12 mouse cellular contexts compared by ENCODE assay signal in genomic region chr19:40998469-40999170, GRCm38 (mm10). TPM values are rescaled to one million over a fixed set of nuclear protein-coding genes. Genes with fewer than 3 reads are reported as not detected.
A peak's percentile ranks its signal among the peaks of the same experiment; 100 is the strongest.
DNase-seq lines count a peak whose midpoint lies in the region; ATAC-seq lines count a peak whose summit lies in the region.
"Had no signal": no experiment of that assay in that cellular context is flagged by ENCODE, and none has a peak within 500 bp of the region (broad histone marks: within the 10 kb centered on the region; RNA-seq: fewer than 3 reads in every experiment).

No protein-coding gene starts in this region.

- peak overlapping the region; percentile 26; the same call in 1 of the 2 replicates for H3K27ac ChIP-seq in brown adipose tissue, adult 24 weeks (replicated peaks; ENCODE audit: low read depth, low read length)

- intact Hi-C loops in left cerebral cortex, postnatal 4 days (cut with DNase I) = no loop called here

- no peak overlapping the region for H3K4me3 ChIP-seq in brown adipose tissue, adult 24 weeks (ENCODE audit: insufficient read depth, low read depth, low read length)

- ATAC-seq in megakaryocyte, adult 5-6 weeks (ENCODE audit: poor library complexity, severe bottlenecking) = peak; percentile 53
- ATAC-seq: midbrain, embryonic 16.5 days had no signal

- H3K4me1 ChIP-seq in brown adipose tissue, adult 24 weeks (ENCODE audit: control insufficient read depth, insufficient read depth, insufficient read length, low read length) = no peaks in the 10 kb centered on the region

- peak; percentile 35 for DNase-seq in layer of hippocampus, adult 9-11 months
- no peak for DNase-seq in layer of hippocampus, adult 11-12 months (ENCODE audit: low spot score)
- peak; percentile 50 to 84 for DNase-seq in kidney, postnatal 25 days
- no peak for DNase-seq in frontal cortex, postnatal 10 days (ENCODE audit: low spot score in 2 of 2)
- no peak for DNase-seq in adrenal gland, adult 2 months
- no peak for DNase-seq in left cerebral cortex, postnatal 4 days
- DNase-seq: adrenal gland, postnatal 14 days; embryo, embryonic 11 days had no signal

RNA-seq across cellular contexts. Expression of gene Blnk, which starts 4.3 kb away (rescaled TPM):
- 1.9 and 2.2 TPM in 2 replicates for polyA plus RNA-seq in brown adipose tissue, adult 24 weeks (2012; ENCODE audit: insufficient read depth, insufficient read length, missing spikeins)
- 3.0 and 3.4 TPM in 2 replicates for total RNA-seq in megakaryocyte, adult 5-6 weeks (2015)
- 1.9 and 2.4 TPM in 2 replicates for total RNA-seq in megakaryocyte, adult 5-6 weeks (2017)
- total RNA-seq in adrenal gland, adult 2 months (2021) = 1 to 10 TPM; 1.2 to 1.8 TPM
- polyA plus RNA-seq in adrenal gland, adult 2 months (2012; rRNA removed) = 0.96 and 1.3 TPM in 2 replicates
- total RNA-seq in left cerebral cortex, postnatal 4 days (2021) = under 1 TPM; 0.74 to 0.79 TPM

RNA-seq across cellular contexts. Expression of gene Dntt, which starts 30.5 kb away (rescaled TPM):
- not detected in 2 replicates for polyA plus RNA-seq in brown adipose tissue, adult 24 weeks (2012; ENCODE audit: insufficient read depth, insufficient read length, missing spikeins)
- total RNA-seq in megakaryocyte, adult 5-6 weeks (2015) = 0.51 and 2.6 TPM in 2 replicates
- 1.8 and 5.0 TPM in 2 replicates for total RNA-seq in megakaryocyte, adult 5-6 weeks (2017)
- not detected for total RNA-seq in adrenal gland, adult 2 months (2021)
- not detected in 2 replicates for polyA plus RNA-seq in adrenal gland, adult 2 months (2012; rRNA removed)
- under 1 TPM in 1 of 2 experiments, not detected in 1; 0.32 TPM for total RNA-seq in left cerebral cortex, postnatal 4 days (2021)
- total RNA-seq: heart, postnatal 25 days had no signal

Comparison
In these comparisons a context has a peak if more than half of its experiments do, and no peak if none do; other contexts are left out.
1. DNase-seq: peak in layer of hippocampus, adult 9-11 months (single experiment) and kidney, postnatal 25 days (2 of 2); none in layer of hippocampus, adult 11-12 months (single experiment), frontal cortex, postnatal 10 days (0 of 2), adrenal gland, adult 2 months (single experiment) and left cerebral cortex, postnatal 4 days (single experiment).